Mouse (Mus musculus): ENCODE results near the gene Prr14.
"Not testable (repeated sequence)": the region's sequence is repeated elsewhere in the genome, so short reads cannot be mapped to it uniquely, and the experiment has no call there.

Prr14 gene

DNA sequence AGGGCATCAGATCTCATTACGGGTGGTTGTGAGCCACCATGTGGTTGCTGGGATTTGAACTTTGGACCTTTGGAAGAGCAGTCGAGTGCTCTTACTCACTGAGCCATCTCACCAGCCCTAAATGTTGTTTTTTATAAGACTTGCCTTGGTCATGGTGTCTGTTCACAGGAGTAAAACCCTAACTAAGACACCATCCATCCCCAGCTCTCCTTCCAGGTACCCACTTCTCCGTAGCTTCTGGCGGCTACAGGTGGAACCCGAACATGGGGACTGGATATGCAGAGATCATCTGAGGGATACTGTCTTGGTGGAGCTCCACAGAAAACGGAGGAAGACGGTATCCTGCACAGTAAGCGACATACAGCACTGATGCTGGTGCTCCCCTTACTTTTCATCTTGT is at the start of gene Prr14:
Gene Prr14, plus strand, starts transcription at position 301 of the 400 bp plus-strand sequence.
- not testable (repeated sequence) for DNase-seq (ENCODE audit: low read depth)

DNA sequence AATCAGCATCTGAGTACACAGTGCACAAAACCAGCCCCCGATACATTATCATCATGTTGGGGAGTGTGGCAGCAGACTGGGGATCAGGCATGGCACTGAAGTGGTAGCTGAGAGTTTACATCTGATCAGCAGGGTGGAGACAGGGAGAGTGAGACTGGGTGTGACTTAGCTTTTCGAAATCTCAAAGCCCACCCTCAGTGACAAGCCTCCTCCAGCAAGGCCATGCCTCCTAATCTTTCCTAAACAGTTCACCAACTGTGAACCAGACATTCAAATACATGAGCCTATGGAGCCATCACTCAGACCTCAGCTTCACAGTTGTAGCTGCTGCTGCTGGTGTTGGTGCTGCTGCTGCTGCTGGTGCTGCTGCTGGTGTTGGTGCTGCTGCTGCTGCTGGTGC is 48.0 kb upstream of the Prr14 start:
- DNase-seq (ENCODE audit: low read depth) = no peak

GRCm38 (mm10) chr7:127421388-127422191 is 37.8 kb upstream of the Prr14 start, which contains the start of gene Zfp688:
Gene Zfp688 (minus strand): TSS chr7:127422068.
- DNase-seq (ENCODE audit: low read depth) = peak; percentile 80

DNA sequence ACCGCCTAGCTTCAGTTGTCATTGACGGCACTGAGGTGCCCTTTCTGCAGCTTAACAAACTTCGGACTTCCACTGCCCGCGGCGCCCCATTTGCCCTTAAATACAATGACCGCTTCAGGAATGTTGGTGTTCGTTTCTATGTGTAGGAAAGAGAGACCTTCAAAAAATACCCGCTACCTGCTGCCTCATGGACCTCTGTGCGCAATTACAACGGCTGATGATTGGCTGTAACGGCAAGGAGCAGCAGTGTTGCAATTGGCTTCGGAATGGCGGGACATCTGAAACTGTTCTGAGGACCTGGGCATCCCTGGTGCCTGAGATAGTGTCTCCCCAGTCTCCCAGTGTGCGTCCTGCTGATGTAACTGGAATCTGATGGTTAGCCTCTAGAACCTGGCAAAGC is 37.2 kb upstream of the Prr14 start:
- peak; percentile 9 for DNase-seq (ENCODE audit: low read depth)

- no peak for DNase-seq (ENCODE audit: low read depth)
Measured at GRCm38 (mm10) chr7:127425291-127425690, 34.1 kb upstream of the Prr14 start.

DNA sequence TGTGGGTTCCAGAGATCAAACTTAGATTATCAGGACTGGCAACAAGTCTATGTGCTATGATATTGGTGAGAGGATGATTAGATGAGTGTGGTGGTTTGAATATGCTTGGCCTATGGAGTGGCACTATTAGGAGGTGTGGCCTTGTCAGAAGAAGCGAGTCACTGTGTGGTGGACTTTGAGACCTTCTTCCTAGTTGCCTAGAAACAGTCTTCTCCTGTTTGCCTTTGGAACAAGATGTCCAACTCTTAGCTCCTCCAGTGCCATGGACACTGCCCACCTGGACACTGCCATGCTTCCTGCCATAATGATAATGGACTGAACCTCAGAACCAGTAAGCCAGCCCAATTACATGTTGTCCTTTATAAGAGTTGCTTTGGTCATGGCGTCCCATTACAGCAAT is 33.5 kb upstream of the Prr14 start:
- no peak for DNase-seq (ENCODE audit: low read depth)

DNA sequence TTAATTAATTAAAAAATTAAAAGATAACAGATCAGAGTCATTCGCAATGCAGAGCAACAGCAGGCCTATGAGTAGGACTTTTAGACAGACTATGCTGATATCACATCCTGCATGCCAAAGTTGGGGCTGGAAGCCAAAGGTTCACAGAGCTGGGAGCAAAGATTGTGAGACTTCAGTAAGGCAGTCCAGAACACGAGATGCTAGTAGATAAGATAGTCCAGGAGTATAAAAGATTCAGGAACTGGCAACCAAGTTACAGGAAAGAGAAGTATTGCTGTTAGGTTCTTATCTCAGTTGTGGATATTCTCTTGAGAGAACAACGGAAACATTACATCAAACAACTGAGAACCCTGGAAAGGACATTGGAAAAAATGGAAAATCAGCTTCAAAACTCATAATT is 33.1 kb upstream of the Prr14 start:
- no peak for DNase-seq (ENCODE audit: low read depth)

DNA sequence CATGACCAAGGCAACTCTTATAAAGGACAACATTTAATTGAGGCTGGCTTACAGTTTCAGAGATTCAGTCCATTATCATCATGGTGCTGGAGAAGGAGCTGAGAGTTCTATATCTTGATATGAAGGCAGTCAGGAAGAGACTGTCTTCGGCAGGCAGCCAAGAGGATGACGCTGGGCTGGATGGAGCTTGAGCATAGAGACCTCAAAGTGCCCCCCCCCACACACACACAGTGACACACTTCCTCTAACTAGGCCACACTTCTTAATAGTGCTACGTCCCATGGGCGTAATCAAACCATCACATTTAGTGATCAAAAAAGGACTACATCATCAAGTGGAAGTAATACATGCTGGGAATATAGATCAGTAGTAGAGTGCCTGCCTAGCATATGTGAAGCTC is 24.2 kb upstream of the Prr14 start:
- no peak for DNase-seq (ENCODE audit: low read depth)

- DNase-seq (ENCODE audit: low read depth) = no peak
Measured at GRCm38 (mm10) chr7:127437724-127438123, 21.7 kb upstream of the Prr14 start.

DNA sequence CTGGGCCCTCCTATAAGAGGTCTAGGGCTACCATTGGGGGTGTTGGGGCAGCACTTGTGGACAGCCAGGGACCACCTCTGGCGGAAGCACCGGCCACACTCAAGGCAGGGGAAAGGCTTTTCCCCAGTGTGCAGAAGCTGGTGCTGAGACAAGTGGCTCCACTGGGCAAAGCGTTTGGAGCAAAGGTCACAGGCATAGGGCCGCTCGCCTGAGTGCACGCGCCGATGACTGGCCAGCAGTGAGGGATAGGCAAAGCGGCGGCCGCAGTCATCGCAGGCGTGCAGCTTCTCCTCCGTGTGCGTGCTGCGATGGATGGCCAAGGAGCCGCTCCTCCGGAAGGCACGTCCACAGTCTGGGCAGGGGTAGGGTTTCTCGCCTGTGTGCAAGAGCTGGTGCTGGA is 15.4 kb upstream of the Prr14 start:
- DNase-seq (ENCODE audit: low read depth) = no peak

- DNase-seq (ENCODE audit: low read depth) = peak; percentile 97
Measured at GRCm38 (mm10) chr7:127448521-127449300, 10.7 kb upstream of the Prr14 start, which contains the start of gene Zfp689. Gene Zfp689 (minus strand): TSS chr7:127449158.

GRCm38 (mm10) chr7:127449966-127450365 is 9.4 kb upstream of the Prr14 start:
- no peak for DNase-seq (ENCODE audit: low read depth)

DNA sequence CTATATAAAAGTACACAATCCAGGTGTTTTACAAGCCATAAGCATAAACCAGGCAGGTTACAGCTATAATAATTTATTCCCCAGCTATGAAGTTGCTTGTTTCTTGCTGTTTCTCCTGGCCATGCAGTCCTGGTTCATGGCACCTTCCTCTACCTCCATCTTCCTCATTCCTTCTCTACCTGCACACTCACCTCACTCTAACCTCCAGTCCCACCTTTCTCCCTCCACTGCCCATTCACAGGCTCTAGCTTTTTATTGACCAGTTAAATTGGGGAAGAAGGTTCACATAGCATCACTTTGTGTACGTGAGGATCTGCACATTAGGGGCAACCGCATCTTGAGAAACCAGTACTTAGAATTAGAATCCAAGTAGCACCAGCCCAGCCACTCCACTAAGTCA is 6.4 kb upstream of the Prr14 start:
- no peak for DNase-seq (ENCODE audit: low read depth)

- no peak for DNase-seq (ENCODE audit: low read depth)
Measured at GRCm38 (mm10) chr7:127454905-127455304, 4.5 kb upstream of the Prr14 start.

DNA sequence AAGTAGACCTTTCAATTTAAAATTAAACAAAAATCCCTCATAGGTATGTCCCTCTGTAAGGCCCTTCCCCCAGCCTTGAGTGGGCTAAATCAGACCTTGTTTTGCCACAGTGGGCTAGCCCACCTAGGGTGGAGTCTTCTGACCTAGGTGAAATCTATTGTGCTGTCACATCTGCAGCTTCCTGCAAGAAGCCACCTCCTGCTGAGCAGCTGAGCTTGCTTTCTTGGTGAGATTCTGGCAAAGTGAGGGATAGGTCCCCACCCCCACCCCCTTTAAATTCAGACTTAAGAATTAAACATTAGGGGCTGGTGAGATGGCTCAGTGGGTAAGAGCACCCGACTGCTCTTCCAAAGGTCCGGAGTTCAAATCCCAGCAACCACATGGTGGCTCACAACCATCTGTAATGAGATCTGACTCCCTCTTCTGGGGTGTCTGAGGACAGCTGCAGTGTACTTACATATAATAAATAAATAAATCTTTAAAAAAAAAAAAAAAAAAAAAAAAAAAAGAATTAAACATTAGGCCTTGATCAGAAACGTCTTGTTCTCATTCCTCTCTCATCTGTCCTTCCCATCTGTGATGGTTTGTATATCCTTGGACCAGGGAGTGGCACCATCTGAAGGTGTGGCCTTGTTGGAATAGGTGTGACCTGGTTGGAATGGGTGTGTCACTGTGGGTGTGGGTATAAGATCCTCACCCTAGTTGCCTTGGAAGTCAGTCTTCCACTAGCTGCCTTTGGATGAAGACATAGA is 864 bp upstream of the Prr14 start:
- not testable (repeated sequence) for DNase-seq (ENCODE audit: low read depth)

GRCm38 (mm10) chr7:127465191-127465590 is 5.8 kb downstream of the Prr14 start:
- no peak for DNase-seq (ENCODE audit: low read depth)

DNA sequence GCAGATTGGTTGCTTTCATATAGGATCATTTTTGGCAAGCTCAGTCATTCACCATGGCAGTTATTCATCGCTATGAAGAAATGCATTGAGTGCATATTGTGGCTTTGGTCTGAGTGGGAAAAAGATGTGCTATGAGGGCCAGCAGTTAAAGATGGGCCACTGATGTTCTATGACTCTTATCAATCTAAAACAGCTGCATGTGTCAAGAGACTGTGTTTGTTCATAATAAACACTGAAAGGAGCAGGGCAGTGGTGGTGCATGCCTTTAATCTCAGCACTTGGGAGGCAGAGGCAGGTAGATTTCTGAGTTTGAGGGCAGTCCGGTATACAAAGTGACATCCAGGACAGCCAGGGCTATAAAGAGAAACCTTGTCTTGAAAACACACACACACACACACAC is 6.3 kb downstream of the Prr14 start:
- not testable (repeated sequence) for DNase-seq (ENCODE audit: low read depth)

- no peak for DNase-seq (ENCODE audit: low read depth)
Measured at GRCm38 (mm10) chr7:127466606-127467005, 7.2 kb downstream of the Prr14 start.

- DNase-seq (ENCODE audit: low read depth) = no peak
Measured at GRCm38 (mm10) chr7:127470011-127470715, 10.8 kb downstream of the Prr14 start.

GRCm38 (mm10) chr7:127470743-127471645 is 11.6 kb downstream of the Prr14 start:
- peak; percentile 90 for DNase-seq (ENCODE audit: low read depth)

DNA sequence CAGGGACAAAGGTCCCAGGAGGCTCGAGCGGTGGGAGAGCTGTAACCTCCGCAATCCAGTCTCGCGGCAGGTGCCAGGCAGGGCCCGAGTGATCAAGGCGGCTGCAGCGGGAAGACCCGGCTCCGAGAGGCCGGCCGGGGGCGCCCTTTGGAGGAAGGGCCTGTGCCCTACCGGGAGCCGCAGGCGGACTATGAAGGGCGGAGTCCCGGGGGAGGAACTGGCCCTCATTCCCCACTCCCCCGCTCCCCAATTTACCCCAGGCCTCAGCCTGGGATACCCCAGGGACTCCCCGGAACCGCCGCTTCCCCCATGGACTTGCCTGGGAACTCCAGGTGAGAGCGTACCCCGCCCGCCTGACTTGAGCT is 12.2 kb downstream of the Prr14 start:
- DNase-seq (ENCODE audit: low read depth) = no peak

All from fibroblast of lung, adult 2 months (primary cell).